Mouse (Mus musculus) effector memory CD4-positive, alpha-beta T cell, adult 5 months (primary cell): Measurements from ENCODE around the gene Klra10. TPM values are rescaled to one million over a fixed set of nuclear protein-coding genes. Genes with fewer than 3 reads are reported as not detected.

Experiments
- polyA plus RNA-seq: library from polyadenylated mRNA; unstranded; fragments of 100-300 nt; shearing (Covaris generic); gene quantifications from one replicate; pipeline ENCODE4 v1.2.1, GENCODE M21; 2017

Klra10 gene
- polyA plus RNA-seq, result not detected

GRCm38 (mm10) chr6:130281828-130282227 lies at the start of gene Klra10:
TSS of gene Klra10 (minus strand) at chr6:130281928.

GRCm38 (mm10) chr6:130233222-130233621 lies 48.5 kb downstream of the Klra10 start, which contains the start of gene Klra7:
TSS of gene Klra7 (minus strand) at chr6:130233322.

Other genes with a start within 250 kb of the Klra10 start
- not detected for gene Klra4, start 214.7 kb downstream of the Klra10 start, polyA plus RNA-seq
- not detected for gene Klra8, start 152.0 kb downstream of the Klra10 start, polyA plus RNA-seq
- not detected for gene Klra9, start 88.8 kb downstream of the Klra10 start, polyA plus RNA-seq
- not detected for gene Klra7, start 48.6 kb downstream of the Klra10 start, polyA plus RNA-seq
- not detected for gene Klra3, start 55.6 kb upstream of the Klra10 start, polyA plus RNA-seq
- gene Klra1, start 104.9 kb upstream of the Klra10 start, polyA plus RNA-seq, result not detected